Mouse (Mus musculus) activated CD4-positive, CD25-positive, alpha-beta regulatory T cell (primary cell): ENCODE measurements around the gene Prr30. TPM values are rescaled to one million over a fixed set of nuclear protein-coding genes. Genes with fewer than 3 reads are reported as not detected.

ENCODE experiments used
- polyA plus RNA-seq, 2 experiments: library from polyadenylated mRNA; unstranded; fragments of 100-300 nt; shearing (Covaris generic); gene quantifications; one replicate each; pipeline ENCODE4 v1.2.1; 2017

Gene Prr30
- polyA plus RNA-seq, result not detected

DNA sequence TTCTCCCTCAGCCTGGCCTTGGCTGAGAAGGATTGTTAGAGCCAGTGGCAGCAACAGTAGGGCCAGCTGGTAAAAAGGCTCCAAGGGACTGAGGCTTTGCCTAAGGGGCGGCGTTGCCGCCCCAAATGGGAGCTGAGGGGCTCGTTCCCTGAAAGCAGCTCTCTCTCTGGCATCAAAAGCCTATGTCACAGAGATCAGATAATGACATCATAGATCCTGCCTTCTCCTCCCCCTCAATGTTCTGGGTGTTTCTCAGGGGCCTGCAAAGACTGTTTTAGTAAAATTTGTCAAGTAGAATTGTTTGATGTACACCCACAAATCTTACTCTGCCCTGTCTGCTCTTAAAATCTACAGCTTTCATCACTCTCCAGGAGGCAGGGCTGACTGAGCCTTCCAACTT lies at the start of gene Prr30:
TSS of gene Prr30 (minus strand) at position 101 of the 400 bp plus-strand sequence.

